Mouse (Mus musculus): Measurements from ENCODE around the gene Hmgn3.
"Not testable (repeated sequence)": the region's sequence is repeated elsewhere in the genome, so short reads cannot be mapped to it uniquely, and the experiment has no call there.

Gene Hmgn3

DNA sequence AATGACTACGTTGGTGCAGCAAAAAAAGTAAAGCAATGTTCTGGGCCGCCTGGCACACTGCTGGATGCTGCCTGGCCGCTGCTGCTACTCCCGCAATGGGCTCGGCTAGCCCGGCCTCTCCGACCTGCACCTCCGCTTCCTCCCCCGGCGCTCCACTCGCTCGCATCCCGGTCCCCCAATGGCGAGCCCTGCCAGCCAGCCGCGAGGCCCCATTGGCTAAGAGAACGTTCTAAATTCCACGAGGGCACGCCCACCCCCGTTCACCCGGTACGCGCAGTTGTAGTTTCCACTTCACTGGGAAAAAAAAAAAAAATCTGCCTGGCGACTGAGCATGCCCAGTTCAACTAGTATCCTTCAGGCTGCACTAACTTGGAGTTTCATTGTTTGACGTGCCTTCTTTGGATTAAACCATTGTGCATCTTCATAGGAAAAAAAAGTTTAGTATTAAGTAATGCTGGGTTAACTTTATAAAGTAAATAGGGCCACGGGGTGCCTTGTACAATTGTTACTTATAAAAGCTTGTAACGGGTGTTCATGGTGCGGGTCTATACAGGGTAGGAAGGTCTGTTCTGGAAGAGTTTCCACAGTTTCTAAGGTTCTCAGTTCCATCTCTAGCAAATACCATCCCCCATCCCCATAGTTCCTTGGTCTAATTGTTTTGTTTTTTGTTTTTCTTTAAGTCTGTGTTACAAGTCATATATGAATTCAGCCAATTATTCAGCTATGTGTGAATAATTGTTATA, at the start of gene Hmgn3:
Hmgn3 (minus strand) TSS at position 240 of the 743 bp plus-strand sequence.
- peak; percentile 76 for DNase-seq (ENCODE audit: low read depth, low spot score)

DNA sequence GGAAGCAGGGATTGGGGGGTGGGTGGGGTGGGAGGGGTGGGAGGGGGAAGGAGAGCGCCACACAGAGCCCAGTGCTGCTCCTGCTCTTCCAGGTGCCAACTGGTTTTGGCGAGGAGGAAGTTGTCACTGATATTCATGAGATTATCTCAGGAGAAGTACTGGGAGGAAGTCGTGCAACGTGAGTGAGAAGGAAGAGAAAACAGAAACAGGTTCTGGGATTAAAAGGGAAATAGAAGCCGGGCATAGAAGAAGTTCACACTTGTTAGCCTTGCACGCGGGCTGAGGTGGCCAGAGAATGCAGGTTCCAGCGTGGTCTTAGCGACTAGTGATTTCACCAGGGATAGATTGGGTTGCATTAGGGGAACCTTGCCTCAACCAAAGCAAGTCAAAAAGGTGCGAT, 49.3 kb upstream of the Hmgn3 start:
- no peak for DNase-seq (ENCODE audit: low read depth, low spot score)

DNA sequence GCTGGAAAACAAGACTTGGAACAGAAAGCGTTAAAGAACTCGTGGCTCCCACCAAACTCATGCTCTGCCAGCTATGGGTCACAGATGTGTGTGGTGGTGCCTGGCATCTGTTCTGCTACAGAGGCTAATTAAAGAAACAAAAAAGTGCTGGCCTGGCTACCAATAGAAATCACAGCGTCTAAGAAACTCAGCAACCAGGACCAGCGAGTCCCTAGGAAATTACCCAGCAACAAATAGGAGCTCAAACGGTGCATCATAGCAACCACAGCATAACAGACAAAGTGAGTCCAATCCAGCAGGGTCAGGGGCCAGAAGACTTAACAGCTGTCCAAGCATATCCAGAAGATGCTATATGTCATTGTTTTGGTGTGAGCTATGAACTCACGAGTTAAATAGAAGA, 48.5 kb upstream of the Hmgn3 start:
- no peak for DNase-seq (ENCODE audit: low read depth, low spot score)

DNA sequence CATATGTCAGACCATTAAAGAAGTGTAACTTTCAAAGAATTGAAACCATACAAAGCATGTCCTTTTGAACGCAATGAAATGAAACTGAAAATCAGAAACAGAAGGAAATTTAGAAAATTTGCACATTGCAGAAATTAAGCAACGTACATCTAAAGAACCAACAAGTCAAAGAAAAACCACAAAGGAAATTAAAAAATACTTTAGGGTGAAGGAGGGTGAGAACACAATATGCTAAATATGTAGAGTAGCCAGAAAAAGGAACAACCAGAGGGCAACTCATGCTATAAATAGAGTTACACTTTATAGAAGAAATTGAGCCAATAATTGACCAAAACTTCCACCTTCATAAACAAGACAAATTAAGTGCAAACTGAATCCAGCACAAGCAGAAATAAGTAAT, 41.3 kb upstream of the Hmgn3 start:
- DNase-seq (ENCODE audit: low read depth, low spot score): no peak

DNA sequence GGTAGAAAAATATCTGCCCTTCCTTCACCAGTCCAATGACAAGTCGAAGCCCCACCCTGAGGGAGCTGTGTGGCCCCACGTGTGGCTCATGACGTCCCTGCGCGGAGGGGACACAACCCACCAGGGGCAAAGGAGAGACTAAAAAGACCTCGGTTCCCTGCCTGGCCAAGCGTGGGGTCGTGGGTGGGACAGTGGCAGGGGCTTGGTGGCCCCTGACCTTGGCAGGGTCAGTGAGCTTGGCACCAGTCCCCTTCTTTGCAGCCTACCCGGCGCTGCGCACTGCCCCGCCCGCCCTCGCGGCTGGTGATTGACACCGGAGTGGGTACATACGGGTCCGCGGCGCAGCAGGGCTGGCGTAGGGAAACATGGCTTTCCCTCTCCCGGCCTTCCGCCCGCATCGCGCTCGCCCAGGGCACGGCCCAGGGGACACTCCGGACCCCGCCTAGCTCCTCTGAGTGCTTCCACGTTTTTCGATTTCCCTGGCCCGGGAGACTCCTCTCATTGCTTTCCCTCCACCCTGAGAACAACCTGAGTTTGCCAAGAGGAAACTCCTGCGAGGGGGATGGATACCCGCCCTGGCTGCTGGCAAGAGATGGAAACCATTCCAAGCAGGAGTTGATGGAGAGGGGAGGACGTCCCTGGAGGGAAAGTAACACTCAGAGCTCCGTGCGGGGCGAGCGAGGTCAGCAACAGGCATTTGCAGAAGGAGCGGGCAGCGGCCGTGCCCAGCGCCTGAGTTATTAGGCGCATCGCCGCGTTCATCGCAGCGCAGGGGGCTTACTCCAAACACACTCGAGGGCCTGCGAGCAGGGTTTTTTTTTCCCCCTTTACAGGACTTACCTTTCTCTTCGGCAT, 667 bp downstream of the Hmgn3 start:
- DNase-seq (ENCODE audit: low read depth, low spot score): peak; percentile 41

DNA sequence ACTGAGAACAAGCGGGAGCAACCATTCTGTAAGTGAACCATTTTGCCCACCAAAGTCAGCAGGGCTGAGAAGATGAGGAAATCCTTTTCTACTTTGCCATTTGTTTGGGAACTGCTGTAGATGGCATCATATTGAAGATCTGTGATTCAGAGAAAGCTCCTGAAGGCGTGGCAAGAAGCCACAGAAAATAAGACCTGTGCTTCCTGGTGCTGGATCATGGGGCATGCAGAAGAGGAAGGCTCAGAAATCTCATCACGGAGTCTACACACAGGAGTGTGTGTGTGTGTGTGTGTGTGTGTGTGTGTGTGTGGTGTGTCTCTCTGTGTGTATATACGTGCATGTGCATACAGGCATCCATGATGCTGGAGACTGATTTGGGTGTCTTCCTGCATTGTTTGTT, 16.7 kb downstream of the Hmgn3 start:
- no peak for DNase-seq (ENCODE audit: low read depth, low spot score)

DNA sequence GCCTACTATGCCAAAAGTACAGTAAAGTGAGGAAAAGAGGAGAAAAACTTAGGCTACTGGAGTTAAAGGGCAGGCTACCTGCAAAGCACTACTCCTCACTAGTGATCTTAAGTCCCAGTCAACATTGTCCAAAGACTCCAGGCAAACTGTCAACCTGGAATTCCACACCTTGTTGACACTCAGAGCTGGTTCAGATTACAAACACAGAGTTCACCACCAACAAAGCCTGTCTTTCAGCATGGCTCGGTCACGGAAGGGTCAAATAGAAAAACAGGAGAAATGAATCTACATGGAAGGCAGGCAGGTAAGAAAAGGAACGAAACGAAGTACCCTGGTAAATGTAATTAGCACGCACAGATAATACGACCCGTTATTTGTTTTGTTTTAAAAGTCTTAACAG, 18.6 kb downstream of the Hmgn3 start:
- no peak for DNase-seq (ENCODE audit: low read depth, low spot score)

DNA sequence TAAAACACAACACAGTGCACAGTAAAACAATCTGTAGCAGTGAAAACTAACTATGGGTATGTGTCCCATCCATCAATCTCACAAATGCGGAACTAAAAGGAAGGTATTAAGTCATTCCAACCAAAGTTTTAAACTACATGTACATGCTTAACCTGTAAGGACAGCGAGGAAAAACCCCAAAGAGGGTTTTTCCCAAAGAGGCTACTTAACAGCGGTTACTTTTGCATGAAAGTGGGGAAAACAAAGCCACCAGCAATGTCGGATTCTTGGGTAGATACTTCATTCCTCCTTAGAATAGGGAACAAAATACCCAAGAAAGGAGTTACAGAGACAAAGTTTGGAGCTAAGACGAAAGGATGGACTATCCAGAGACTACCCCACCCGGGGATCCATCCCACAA, 20.0 kb downstream of the Hmgn3 start:
- DNase-seq (ENCODE audit: low read depth, low spot score): not testable (repeated sequence)

DNA sequence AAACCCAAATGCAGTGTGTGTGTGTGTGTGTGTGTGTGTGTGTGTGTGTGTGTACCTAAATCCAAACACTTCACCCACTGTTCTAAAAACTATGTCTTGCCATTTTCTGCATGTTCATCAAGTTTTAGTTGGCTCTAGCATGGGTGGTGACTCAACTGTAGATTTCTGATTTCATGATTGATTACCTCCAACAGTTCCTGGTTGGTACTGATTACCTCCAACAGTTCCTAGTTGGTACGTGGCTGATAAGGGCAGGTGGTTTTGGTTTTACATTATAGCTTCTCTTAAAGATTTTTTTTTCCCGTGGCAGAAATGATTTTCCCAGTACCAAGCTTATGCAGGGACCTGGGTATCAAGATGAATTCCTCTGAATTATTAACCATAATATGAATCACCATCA, 27.3 kb downstream of the Hmgn3 start:
- no peak for DNase-seq (ENCODE audit: low read depth, low spot score)

DNA sequence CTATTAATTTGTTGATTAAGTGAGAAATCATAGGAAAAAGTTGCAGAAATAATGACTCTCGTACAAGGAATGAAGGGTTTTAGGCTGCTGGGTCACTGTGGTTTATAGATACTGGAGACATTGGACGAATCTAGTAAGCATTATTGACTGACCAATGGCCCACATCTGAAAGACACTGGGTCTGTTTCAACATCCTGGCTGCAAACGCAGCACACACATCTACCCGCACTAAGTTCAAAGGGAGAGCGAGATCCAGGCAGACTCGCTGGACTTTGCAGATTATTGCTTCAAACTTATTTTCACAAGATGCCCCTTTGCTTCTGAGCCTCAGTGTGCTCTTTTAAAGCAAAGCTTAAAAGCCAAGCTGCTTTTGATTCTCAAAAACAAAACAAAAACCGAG, 29.0 kb downstream of the Hmgn3 start:
- DNase-seq (ENCODE audit: low read depth, low spot score): no peak

DNA sequence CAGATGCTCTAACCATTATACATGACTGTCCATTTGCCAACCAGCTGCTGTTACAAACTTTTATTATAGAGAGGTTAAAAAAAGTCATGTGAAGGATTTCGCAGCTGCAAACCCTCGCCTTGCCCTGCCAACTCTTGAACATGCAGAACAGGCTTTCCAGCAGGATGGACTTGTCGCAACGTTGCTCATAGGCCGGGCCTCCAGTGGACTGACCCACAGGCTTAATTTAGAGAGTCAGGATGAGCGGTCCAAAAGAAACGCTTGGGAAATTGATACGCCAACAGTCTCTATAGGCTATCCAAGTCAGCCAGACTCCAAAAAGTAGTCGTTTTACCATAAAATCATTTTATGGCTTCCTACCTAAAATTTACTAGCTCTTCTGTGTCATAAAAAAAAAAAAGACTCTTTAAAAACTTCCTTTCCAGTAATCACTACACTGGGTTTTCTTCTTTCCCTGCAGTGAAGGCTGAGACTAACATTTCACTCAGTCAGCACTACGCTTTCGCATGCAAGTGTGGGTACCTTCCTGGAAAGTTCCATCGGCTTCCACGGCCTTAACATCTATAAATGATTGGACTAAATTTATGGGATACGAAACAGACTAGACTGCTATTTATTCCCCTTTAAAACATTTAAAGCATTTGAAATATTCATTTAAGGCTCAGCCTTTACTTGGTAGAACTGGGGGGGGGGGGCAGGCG, 29.6 kb downstream of the Hmgn3 start:
- no peak for DNase-seq (ENCODE audit: low read depth, low spot score)

DNA sequence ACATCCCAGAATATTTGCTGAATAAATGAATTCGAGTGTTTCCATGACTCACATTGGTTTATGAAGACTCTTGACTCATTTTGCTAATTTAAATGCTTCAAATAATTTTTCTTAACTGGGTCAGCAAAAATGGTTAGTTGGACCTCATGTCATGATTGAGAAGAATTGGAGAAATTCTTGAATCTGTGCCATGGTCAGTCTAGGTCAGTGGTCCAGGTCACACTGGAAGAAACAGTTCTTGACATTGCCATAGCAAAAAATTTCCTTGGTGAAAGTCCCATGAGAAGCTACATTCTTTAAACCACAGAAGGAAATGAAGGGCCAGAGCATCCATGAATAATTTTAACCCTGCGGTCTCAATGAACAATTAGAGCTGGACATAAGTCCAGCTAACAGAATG, 30.8 kb downstream of the Hmgn3 start:
- no peak for DNase-seq (ENCODE audit: low read depth, low spot score)

DNA sequence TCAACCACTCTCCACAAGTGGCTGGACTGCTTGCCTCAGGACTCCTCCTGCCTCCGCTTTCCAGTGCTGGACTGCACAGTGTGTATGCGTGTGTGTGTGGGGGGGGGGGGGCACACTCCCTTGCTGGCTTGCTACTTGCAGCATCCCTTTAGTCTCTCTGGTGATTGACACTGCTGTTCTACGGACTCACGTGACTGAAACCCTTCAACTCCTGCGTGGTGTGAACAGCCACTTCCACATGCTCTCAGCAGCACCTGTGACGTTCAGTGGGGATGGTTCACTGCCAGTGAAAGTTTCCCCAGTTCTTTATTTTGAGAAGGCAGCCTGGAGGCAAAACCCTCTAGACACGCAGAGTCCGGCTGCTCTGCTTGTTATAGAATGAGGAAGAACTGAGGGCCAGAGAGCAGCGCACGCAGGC, 32.7 kb downstream of the Hmgn3 start:
- no peak for DNase-seq (ENCODE audit: low read depth, low spot score)

DNA sequence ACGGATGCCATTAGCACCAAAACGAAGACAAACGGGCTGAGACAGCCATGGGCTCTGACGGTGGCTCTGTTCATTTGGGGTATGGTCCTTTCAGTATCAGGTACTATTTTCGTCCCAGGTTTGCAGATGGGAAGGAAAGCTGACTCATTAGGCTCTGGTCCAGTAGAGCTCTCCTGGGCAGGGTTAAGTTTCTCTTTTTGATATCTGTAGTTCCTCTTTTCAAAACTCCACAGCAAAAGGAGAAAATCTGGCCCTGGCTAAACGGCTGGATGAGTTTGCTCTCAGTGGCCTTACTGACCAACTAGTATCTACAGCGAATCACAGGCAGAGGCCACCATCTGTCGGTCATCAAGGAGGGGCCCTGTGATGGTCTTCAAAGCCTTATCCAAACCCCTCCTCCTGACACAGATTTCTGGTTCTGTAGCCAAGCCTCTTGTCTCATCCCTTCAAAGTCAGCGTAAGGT, 34.1 kb downstream of the Hmgn3 start:
- DNase-seq (ENCODE audit: low read depth, low spot score): peak; percentile 34

DNA sequence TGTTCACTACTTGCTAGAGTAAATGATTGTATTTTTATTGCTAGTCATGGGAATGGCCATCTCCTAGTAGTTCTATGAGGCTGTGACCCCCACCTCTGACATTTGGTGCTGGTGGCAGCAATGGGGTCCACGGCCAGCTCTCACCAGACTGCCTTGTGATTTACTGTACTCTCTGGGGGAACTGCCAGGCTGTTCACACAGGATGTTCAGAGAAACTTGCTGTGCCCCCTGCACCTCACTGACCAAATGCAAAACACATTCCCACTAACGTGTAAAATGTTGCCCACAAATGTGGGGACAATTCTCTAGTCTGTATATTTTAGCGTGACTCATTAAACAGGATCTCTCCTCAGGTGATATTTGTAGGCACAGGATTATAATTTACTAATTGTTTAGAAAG, 34.7 kb downstream of the Hmgn3 start:
- no peak for DNase-seq (ENCODE audit: low read depth, low spot score)

DNA sequence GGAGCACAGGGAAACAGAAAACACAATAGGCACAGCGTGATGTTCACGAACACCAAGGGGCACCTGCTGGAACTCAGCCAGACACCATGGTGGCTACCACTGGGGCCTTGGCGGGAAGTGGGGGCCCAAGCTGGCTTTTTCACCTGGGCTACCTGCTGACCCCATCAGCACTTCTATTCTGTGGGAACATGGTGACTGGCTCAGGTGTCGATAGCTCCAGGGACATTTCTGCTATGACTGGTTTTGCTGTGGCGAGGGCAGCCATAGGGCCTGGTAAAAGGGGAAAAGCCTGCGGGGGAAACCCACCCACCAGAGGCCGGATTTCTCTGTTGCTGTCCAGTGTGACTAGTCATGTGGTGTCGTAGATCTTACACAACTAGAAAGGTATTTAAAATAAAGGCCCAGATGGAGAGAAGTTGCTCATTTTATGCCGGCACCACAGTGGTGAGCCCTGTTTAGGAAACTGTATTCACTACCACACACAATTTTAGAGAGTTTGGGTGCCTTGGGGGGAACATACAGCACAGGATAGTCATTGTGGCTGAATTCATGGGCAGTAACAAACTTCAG, 35.3 kb downstream of the Hmgn3 start:
- DNase-seq (ENCODE audit: low read depth, low spot score): no peak

DNA sequence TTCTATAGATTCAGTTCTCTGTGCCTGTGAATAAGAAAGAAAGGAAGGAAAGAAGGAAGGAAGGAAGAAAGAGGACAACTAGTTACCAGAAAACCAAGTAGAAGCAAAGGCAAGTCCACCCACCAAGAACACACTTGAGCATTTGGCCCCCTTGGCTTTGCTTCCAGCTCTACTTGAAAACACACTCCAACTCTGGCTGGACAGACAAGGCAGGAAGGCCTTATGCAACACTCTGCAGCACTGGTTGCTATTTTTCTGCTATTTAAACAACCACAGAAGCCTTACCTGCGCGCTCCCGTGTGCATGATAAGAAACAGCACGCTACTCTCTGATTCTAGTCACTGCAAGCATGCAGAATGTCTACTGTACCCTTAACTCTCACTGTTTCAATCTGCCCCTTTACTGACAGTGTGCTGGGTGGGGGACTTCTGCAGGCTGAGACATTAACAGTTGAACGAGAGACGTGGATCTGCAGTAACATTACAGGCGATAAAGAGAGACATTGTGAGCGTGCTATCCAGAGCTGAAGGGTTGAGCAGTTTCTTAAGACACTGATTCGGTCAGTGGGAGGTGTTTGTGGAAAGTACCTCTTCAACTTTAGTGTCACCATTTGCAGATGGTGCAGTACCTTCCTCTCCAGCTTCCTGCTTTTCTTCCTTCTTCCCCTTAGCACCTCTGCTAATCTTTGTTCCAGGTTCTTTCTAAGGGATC, 35.9 kb downstream of the Hmgn3 start:
- DNase-seq (ENCODE audit: low read depth, low spot score): no peak

DNA sequence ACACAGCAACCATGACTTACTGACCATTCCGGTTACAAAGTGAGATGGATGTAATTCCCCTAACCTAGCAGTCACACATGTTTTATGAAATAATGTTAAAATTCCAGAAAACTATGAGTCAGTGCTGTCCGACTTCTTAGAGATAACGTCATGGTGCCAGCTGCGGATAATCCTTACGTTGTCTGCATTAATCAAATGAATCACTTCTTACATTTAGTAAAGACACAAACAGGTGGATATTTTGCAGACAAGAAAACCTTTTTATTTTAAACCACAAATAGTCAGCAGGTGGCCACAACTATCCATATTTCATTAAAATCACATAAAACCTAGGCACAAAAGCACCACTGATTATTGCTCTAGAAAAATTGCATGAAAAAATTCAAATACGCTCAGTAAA, 36.8 kb downstream of the Hmgn3 start:
- DNase-seq (ENCODE audit: low read depth, low spot score): no peak

DNA sequence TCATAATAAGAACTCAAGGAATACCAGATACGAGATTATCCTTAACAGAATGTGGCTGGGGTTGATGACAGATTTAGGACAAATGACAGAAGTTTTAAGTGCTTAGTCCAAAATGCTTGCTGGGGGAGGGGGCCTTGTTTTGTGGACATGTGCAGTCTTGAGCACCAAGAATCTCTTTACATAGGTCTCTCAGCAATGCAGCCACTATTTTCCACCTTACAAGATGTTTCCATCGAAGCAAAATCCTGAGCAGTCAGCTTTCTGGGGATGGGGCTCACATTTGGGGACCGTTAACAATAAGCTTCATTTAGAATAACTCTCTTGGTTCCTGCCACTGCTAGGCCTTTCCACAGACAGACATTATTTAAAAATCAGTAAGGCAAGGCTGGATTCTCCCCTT, 37.7 kb downstream of the Hmgn3 start:
- no peak for DNase-seq (ENCODE audit: low read depth, low spot score)

DNA sequence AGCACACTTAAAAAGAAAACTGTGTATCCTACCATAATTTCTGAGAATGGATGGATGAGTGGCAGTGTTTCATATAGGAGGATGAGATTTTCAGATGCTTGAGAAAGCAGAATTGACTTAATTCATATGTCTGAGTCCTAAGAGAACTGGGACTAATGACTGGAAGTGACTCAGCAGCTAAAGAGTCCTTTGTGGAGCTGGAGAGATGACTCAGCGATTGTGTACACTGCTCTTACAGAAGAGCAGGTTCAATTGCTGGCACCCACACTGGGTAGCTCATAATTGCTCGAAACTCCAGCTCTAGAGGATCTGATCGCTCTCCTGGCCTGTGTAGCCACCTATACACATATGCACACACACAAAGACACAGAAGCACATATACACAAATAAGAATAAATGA, 42.7 kb downstream of the Hmgn3 start:
- no peak for DNase-seq (ENCODE audit: low read depth, low spot score)

DNA sequence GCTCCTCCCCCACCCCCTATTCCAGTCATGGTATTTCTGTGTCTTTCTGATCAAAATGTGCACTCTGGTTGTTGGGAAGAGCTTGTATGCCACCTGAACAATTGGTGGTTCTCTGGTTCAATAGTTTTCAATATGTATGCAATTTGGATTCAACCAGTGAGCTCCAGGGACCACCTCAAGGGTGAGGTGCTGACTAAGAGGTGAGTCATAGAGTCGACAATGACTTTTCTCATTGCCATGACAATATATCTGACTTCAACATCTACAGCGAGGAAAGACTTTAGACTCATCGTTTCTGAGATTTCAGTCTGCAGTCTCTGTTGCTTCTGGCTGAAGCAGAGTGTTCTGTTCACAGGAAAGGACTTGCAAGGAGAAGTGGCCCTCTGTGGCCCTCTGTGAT, 44.8 kb downstream of the Hmgn3 start:
- no peak for DNase-seq (ENCODE audit: low read depth, low spot score)

Measured in retina, postnatal 7 days (tissue).